Mouse (Mus musculus) midbrain, embryonic 13.5 days (tissue): ENCODE measurements at regions not wholly inside any gene's neighbourhood (a gene's known extent, or its start where the extent isn't known, plus 50 kb on each side); places are given as distances from the start of the nearest gene placed in this dataset.

ENCODE experiments used
- ATAC-seq: fragments of 200-750 bp; cut with Nextera tagmentation; 2 replicates; pipeline ENCODE4 v1.8.0; 2017; ENCODE audit warnings: mild to moderate bottlenecking, moderate TSS enrichment, moderate library complexity
- H3K27ac ChIP-seq: fragments of 300-500 bp; sonication (generic); 2 replicates; pipeline ENCODE4 v1.5.1; 2015; ENCODE audit warnings: inconsistent platforms, mild to moderate bottlenecking, moderate library complexity
- H3K27me3 ChIP-seq: fragments of 300-500 bp; sonication (generic); 2 replicates; pipeline ENCODE4 v1.6.1; 2015; ENCODE audit warnings: mild to moderate bottlenecking, inconsistent platforms
- H3K36me3 ChIP-seq: fragments of 300-500 bp; sonication (generic); 2 replicates; pipeline ENCODE4 v1.6.1; 2015; ENCODE audit warnings: mild to moderate bottlenecking, inconsistent platforms
- H3K4me1 ChIP-seq: fragments of 300-500 bp; sonication (generic); replicated peaks from 2 replicates; pipeline ENCODE4 v1.6.1; 2015; ENCODE audit warnings: inconsistent platforms
- H3K4me2 ChIP-seq: fragments of 300-500 bp; sonication (generic); replicated peaks from 2 replicates; pipeline ENCODE4 v1.6.1; 2015; ENCODE audit warnings: moderate library complexity, mild to moderate bottlenecking, inconsistent platforms
- H3K4me3 ChIP-seq: fragments of 300-500 bp; sonication (generic); replicated peaks from 2 replicates; pipeline ENCODE4 v1.5.1; 2015; ENCODE audit warnings: mild to moderate bottlenecking, inconsistent platforms
- H3K9ac ChIP-seq: fragments of 300-500 bp; sonication (generic); replicated peaks from 2 replicates; pipeline ENCODE4 v1.6.1; 2015; ENCODE audit warnings: mild to moderate bottlenecking, inconsistent platforms
- H3K9me3 ChIP-seq: fragments of 300-500 bp; sonication (generic); 2 replicates; pipeline ENCODE4 v1.6.1; 2016; ENCODE audit warnings: mild to moderate bottlenecking, inconsistent platforms
- WGBS: fragments of 180-500 bp; shearing (Covaris S2); methylation state at CpG from one replicate; pipeline ENCODE4 v1.1.7; 2015; 5-methylcytosine and 5-hydroxymethylcytosine counted together

DNA sequence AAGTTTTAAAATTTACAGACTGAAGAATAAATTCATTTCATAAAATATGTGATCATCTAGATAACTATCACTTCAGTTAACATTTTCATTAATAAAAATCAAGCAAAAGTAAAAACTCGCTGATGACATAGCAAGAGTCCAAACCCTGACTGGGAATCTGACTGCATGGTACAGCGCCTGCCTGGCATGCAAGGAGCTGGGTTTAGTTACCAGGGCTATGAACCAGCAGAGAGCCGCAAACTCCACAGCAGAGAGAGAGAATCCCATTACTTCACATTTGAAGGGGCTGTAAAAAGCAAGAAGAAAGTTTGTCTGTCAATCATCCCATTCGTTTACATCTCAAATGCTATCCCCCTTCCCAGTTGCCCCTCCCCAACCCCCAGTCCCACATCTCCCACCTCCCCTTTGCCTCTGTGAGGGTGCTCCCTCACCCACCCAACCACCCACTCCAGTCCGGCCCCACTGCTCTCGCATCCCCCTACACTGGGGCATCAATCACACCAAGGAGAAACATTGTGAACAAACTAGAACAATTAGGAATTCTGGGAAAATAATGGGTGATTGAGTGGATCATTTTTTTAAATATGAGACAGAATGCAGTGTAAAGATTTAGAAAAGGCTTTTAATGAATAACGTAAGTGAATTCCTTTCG, 487.6 kb downstream of the Efna5 start:
- WGBS = 92% methylated on average over 8 of the region's 8 CpGs
- no peaks in the 10 kb centered on the region for H3K9me3 ChIP-seq

DNA sequence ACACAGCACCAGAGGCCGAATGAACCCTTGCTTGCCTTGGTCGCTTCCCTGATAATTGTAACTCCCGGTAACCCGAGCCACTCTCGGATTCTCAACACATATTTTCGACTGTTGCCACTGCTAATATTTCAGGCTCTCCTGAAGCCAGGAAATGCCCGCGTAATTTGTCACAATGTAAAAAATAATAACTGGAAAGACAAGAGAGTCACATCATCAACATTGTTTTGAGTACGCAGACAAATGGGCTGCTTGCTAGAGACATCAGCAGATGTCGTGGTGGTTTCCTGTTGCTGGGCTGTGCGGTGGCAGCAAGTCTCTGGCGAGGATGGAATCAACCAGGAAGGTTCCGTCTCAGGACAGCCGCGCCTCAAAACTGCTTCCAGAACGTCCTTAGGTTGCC, 497.1 kb downstream of the Efna5 start:
- no peaks in the 10 kb centered on the region for H3K9me3 ChIP-seq
- H3K4me2 ChIP-seq = no peak overlapping the region
- no peaks in the 10 kb centered on the region for H3K36me3 ChIP-seq
- no peak overlapping the region for H3K27ac ChIP-seq
- WGBS = 92% methylated on average over 16 of the region's 16 CpGs
- no peaks in the 10 kb centered on the region for H3K27me3 ChIP-seq
- H3K4me3 ChIP-seq = no peak overlapping the region
- ATAC-seq = no peak
- H3K4me1 ChIP-seq = no peaks in the 10 kb centered on the region
- no peak overlapping the region for H3K9ac ChIP-seq

More for the DNA sequence above, 487.6 kb downstream of the Efna5 start:
- Histone ChIP-seq H3K4me2 (no peak overlapping the region), H3K27ac (no peak overlapping the region), H3K36me3 (no peaks in the 10 kb centered on the region), H3K4me1 (no peaks in the 10 kb centered on the region), H3K4me3 (no peak overlapping the region), H3K27me3 (no peaks in the 10 kb centered on the region), H3K9ac (no peak overlapping the region)
- no peak for ATAC-seq

DNA sequence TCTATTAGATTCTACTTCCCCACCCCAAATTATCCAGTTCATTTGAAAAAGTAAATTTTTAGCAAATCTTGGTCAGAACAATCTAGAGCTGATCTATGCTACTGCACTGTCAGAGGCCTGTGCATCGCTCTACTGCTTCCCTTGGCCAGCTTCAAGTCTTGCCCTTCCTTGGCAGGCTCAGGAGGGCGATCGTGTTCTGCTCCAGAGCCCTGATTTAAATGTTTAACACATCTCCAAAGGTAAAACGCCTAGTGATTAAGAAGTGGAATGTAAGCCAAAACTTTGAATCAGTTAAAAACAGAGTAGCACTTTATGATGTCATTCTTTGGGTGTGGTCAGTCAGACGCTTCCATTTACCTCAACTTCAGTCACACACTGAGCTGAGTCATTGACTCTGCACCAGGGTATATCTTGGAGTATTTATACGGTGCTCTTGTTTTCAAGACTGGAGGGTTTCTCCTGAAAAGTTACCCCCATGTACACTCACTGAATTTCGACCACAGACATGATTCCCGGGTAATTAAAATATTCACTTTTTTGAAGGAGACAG, 502.2 kb downstream of the Efna5 start:
- no peaks in the 10 kb centered on the region for H3K9me3 ChIP-seq
- 90% methylated on average over 8 of the region's 8 CpGs for WGBS
- ATAC-seq = no peak
- H3K4me3 ChIP-seq = no peak overlapping the region
- H3K36me3 ChIP-seq = no peaks in the 10 kb centered on the region
- H3K9ac ChIP-seq = no peak overlapping the region
- no peak overlapping the region for H3K27ac ChIP-seq
- no peak overlapping the region for H3K4me2 ChIP-seq
- H3K27me3 ChIP-seq = no peaks in the 10 kb centered on the region
- H3K4me1 ChIP-seq = no peaks in the 10 kb centered on the region

DNA sequence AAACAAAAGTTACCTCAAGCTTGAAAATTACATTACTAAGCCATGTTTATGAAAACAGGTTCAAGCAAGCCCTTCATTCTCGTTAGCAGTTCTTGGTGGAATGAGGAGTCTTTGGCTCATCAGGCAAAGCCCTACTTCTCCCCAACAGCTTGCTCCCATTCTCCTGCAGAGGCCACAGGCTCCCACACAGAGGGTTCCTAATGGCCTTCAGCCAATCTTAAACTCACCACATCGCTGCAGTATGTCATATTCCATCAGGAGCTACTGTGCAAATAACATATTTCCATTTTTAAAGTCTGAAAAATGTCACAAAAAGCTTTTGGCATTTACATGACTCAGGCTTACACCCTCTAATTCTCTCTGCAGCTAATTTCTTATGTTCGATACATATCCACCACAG, 512.0 kb downstream of the Efna5 start:
- Histone ChIP-seq H3K27me3 (no peaks in the 10 kb centered on the region), H3K36me3 (no peaks in the 10 kb centered on the region), H3K4me2 (no peak overlapping the region), H3K27ac (no peak overlapping the region), H3K4me3 (no peak overlapping the region), H3K9me3 (no peaks in the 10 kb centered on the region), H3K4me1 (no peaks in the 10 kb centered on the region), H3K9ac (no peak overlapping the region)
- WGBS = 91% methylated on average over 3 of the region's 3 CpGs
- ATAC-seq = no peak

DNA sequence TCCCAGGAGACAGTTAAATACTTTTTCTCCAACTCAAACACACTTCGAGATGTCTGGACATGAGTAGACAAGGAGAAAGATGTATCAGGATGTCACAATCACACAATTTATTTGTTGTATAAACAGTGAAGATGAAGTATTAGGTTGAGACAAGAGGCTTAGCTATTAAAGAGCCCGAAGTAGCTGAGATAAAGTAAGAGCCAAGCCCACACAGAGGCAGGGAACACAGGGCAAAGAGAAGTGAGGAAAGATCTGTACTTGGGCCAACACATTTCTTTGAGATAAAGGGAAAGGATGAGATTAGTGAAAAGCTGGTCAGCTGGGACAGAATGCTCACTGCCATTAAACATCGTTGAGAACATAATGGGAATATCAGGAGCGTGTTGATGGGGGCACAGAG, 513.2 kb downstream of the Efna5 start:
- H3K9ac ChIP-seq = no peak overlapping the region
- no peaks in the 10 kb centered on the region for H3K9me3 ChIP-seq
- no peaks in the 10 kb centered on the region for H3K36me3 ChIP-seq
- H3K27me3 ChIP-seq = no peaks in the 10 kb centered on the region
- H3K4me3 ChIP-seq = no peak overlapping the region
- no peak overlapping the region for H3K27ac ChIP-seq
- H3K4me1 ChIP-seq = no peaks in the 10 kb centered on the region
- H3K4me2 ChIP-seq = no peak overlapping the region
- 73% methylated on average over 4 of the region's 4 CpGs for WGBS
- no peak for ATAC-seq

DNA sequence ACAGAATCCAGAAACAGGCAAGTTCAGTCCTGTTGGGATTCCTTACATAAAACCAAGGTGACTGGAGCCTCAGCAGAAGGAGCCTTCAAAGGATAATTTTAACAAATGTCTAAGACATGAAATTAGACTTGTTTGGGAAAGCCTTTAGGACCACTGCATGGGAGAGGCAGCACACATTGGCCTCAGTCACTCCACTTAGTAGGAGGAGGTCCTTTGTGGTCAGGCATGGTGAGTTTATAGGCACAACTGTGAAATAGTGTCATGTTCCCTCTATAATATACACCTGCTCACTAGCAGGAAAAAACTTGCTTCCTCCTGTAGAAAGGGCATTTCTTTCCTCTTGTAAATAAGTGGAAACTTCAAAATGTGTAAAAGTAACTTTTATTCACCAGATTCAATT, 522.8 kb downstream of the Efna5 start:
- Histone ChIP-seq H3K4me2 (no peak overlapping the region), H3K9ac (no peak overlapping the region), H3K27ac (no peak overlapping the region), H3K27me3 (no peaks in the 10 kb centered on the region), H3K36me3 (no peaks in the 10 kb centered on the region), H3K4me3 (no peak overlapping the region), H3K4me1 (no peaks in the 10 kb centered on the region), H3K9me3 (no peaks in the 10 kb centered on the region; the same call in 1 of the 2 replicates)
- no peak for ATAC-seq

DNA sequence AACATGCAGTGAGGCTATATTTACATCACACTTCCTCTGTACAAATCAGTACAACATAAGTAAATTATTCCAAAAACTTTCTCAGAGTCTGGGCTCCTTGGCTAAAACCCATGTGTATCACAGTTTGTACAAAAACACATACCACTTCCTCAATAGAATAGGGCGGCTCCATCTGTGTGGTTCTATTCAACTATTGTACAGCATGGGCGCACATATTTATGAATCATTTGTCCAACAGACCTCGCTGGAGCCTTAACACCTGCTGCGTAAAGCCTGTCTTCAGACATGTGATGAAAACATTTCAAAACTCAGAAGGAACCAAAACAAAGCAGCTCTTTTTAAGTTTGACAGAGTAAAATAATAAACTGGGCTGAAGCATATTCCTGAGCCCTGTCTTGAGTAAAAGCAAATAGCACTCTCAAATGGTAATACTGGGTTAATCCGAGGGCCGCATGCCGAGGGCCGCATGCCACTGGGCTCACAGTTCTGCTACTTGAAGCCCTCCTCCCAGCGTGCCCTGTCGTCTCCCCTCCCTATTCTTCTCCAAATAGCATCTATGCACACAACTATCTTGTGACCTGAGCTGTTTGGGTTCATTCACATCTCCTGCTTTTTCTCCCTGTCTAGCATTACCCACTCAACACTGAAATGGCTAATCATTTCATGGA, 543.1 kb downstream of the Efna5 start:
- H3K4me3 ChIP-seq = no peak overlapping the region
- H3K9me3 ChIP-seq = no peaks in the 10 kb centered on the region
- H3K27me3 ChIP-seq = no peaks in the 10 kb centered on the region
- H3K27ac ChIP-seq = no peak overlapping the region
- no peak overlapping the region for H3K9ac ChIP-seq
- peaks cover 19% of the 10 kb centered on the region for H3K4me1 ChIP-seq
- peak; percentile 91 for ATAC-seq
- no peak overlapping the region for H3K4me2 ChIP-seq
- H3K36me3 ChIP-seq = no peaks in the 10 kb centered on the region
- 22% methylated on average over 10 of the region's 10 CpGs for WGBS

DNA sequence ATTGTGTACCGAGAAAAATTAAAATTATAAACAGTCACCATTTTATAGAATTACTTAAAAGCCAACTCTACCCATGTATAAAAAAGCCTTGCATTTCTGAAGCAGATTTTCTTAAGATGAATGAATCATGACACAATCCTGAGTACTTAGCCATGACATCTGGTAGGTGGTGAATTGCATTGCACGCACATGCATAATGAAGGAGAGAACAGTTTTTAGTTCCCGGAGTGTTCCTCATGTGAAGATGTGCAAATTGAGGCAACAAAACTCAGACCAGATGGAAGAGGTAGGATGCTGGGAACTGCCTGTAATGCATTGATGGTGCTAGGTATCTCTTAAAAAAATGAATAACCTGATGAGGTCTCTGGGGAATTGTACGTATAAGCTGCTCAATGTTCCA, 550.9 kb downstream of the Efna5 start:
- H3K4me1 ChIP-seq = no peaks in the 10 kb centered on the region
- ATAC-seq = no peak
- no peak overlapping the region for H3K9ac ChIP-seq
- no peaks in the 10 kb centered on the region for H3K36me3 ChIP-seq
- no peak overlapping the region for H3K4me3 ChIP-seq
- H3K9me3 ChIP-seq = no peaks in the 10 kb centered on the region; the same call in 1 of the 2 replicates
- H3K4me2 ChIP-seq = no peak overlapping the region
- WGBS = 78% methylated on average over 4 of the region's 4 CpGs
- H3K27me3 ChIP-seq = no peaks in the 10 kb centered on the region
- H3K27ac ChIP-seq = no peak overlapping the region

DNA sequence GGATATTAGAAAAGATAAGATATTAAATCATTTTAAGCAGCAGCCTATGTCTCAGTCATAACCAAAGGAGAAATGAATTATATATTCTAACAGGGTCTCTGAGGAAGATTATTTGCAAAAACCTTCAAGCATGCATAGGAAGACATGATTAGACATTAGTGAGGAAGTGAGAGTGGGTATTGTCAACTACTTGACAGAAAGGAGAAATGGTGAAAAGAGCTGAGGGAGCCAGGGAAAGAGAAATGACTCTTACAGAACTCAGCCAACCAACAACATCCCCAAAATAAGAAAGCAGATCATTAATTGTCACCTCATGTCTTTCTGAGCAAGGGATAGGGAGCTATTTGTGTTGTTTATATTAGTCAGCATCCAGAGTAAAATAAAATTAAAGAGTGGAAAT, 554.3 kb downstream of the Efna5 start:
- ATAC-seq = no peak
- H3K9me3 ChIP-seq = no peaks in the 10 kb centered on the region; the same call in 1 of the 2 replicates

DNA sequence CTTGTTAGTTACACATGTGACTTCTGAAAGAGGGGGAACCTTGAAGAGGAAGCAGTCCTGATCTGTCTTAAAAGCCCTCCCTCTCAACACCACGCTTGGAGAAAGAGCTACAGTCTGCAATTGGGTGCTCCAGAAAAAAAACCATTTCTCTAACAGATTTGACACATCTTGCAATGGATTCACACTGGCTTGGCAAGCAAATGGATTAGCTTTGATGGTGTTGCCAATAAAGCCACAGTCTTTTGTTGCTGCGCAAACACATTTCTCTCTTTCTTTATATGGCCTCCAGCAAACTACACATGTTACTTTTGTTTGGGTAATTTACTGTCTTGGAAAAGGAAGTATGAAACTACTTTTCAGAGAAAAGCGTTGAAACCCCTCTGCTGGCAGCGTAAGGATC, 562.1 kb downstream of the Efna5 start:
- H3K9ac ChIP-seq = no peak overlapping the region

More for the DNA sequence above, 554.3 kb downstream of the Efna5 start:
- Histone ChIP-seq H3K27ac (no peak overlapping the region), H3K4me3 (no peak overlapping the region), H3K9ac (no peak overlapping the region), H3K4me1 (no peaks in the 10 kb centered on the region), H3K27me3 (no peaks in the 10 kb centered on the region), H3K36me3 (no peaks in the 10 kb centered on the region), H3K4me2 (no peak overlapping the region)

DNA sequence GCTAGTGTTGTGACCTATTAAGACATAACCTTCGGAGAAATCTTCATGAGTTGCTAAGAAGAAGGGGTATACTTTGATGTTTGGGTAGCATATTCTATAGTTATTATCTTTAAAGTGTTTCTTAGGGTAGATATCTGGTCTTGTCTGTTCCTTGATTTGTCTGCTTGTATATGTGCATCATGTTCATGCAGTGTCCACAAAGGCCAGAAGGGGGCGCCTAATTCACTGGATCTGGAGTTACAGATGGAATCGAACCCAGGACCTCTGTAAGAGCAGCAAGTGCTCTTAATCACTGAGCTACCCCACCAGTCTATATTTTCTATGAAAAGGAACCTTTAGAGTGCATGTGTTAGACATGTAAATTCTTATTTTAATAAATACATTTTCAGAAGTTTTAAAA, 571.1 kb downstream of the Efna5 start:
- ATAC-seq = no peak
- H3K36me3 ChIP-seq = no peaks in the 10 kb centered on the region
- H3K27ac ChIP-seq = no peak overlapping the region
- no peaks in the 10 kb centered on the region for H3K9me3 ChIP-seq
- H3K4me2 ChIP-seq = no peak overlapping the region
- H3K4me1 ChIP-seq = no peaks in the 10 kb centered on the region
- 62% methylated on average over 3 of the region's 3 CpGs for WGBS
- no peaks in the 10 kb centered on the region for H3K27me3 ChIP-seq
- H3K4me3 ChIP-seq = no peak overlapping the region
- H3K9ac ChIP-seq = no peak overlapping the region

More for the DNA sequence above, 562.1 kb downstream of the Efna5 start:
- no peaks in the 10 kb centered on the region for H3K36me3 ChIP-seq
- WGBS = 78% methylated on average over 4 of the region's 4 CpGs
- no peaks in the 10 kb centered on the region for H3K4me1 ChIP-seq
- H3K9me3 ChIP-seq = no peaks in the 10 kb centered on the region
- H3K4me2 ChIP-seq = no peak overlapping the region
- no peaks in the 10 kb centered on the region for H3K27me3 ChIP-seq
- ATAC-seq = no peak
- no peak overlapping the region for H3K4me3 ChIP-seq
- no peak overlapping the region for H3K27ac ChIP-seq

DNA sequence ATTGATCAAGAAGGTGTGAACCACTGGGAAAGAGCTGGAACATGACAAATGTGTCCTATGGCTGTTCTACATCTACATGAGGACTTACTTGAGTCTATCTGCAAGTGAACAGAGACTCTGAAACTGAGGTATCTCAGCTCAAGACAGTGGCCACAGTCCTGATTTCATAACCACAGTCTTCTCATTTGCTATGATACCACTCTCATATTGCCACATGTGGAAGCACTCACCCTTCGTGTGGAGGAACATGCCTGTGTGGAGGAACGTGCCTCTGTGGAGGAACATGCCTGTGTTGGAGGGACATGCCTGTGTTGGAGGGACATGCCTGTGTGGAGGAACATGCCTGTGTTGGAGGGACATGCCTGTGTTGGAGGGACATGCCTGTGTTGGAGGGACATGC, 574.0 kb downstream of the Efna5 start:
- no peak overlapping the region for H3K4me3 ChIP-seq
- ATAC-seq = no peak

More for the DNA sequence above, 574.0 kb downstream of the Efna5 start:
- no peaks in the 10 kb centered on the region for H3K36me3 ChIP-seq
- no peaks in the 10 kb centered on the region for H3K27me3 ChIP-seq
- H3K9me3 ChIP-seq = no peaks in the 10 kb centered on the region
- H3K4me2 ChIP-seq = no peak overlapping the region
- no peak overlapping the region for H3K9ac ChIP-seq
- H3K4me1 ChIP-seq = no peaks in the 10 kb centered on the region
- WGBS = 89% methylated on average over 2 of the region's 2 CpGs
- H3K27ac ChIP-seq = no peak overlapping the region
